Mouse (Mus musculus) adrenal gland, adult (tissue): Measurements from ENCODE around the gene Usp6nl.

ENCODE experiments used
- DNase-seq, 2 experiments: peaks; one replicate each; pipeline ENCODE4 v3.0.0; 2022 to 2023; ENCODE audit warnings: low spot score in 1 of 2; ENCODE audit not compliant: inconsistent age in 2 of 2

Usp6nl gene

DNA sequence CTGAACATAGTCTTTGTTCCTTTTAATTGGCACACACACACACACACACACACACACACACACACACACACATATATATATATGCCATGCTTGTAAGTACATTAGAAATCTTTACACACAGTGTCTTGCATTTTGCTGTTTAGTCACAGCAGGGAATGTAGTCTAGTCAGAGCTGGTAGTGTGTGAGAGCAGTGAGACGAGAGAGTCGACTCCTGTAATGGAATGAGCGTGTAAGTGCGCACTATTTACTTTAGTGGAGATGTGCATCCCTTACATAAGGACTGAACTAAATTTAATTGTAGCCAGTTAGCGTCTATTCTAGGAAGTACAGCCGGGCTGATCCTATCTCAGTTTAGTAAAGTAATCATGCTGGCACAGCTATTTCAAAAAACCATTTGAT lies 44.5 kb downstream of the Usp6nl start:
- no peak for DNase-seq

DNA sequence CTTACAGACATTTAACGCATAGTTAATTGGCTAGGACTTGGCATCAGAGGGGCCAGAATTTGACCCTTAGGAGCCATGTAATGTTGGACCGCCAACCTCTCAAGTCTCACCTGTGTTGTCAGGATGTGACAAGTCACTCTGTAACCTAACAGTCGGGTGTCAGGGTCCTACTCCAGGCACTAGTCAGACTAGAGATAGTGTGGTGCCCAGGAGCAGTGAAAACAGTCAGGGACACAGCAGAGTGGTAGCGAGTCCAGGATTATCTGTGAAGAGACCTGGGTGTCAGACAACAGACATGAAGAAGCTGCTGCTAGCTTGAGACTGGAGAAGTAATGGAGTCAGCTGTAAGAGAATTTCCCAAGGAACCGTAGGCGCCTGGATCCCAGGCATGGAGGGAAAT lies 45.0 kb downstream of the Usp6nl start:
- DNase-seq = no peak

DNA sequence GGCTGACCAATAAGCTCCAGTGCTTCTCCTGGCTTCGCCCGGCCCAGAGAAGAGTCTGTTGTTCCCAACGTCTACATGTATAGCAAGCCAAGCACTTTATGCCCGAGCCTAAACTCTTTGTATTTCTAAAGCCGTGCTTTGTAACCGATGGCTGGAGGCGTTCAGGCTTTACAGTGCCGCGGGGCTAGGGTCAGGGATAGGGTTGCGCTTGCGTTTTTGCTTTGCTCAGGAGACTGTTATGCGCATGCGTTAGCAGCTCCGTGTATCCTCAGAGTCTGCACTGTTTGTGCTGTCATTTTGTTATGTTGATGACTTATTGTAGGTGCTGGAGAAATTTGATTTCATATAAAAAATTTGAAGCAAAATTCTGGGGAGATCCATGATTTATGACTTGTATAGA lies 51.7 kb downstream of the Usp6nl start:
- no peak for DNase-seq

- DNase-seq = no peak
Observed at GRCm38 (mm10) chr2:6376071-6376470, 53.6 kb downstream of the Usp6nl start.

- no peak for DNase-seq
Observed at GRCm38 (mm10) chr2:6376941-6377340, 54.5 kb downstream of the Usp6nl start.

GRCm38 (mm10) chr2:6378590-6379205 lies 56.2 kb downstream of the Usp6nl start:
- peak in 1 of 2 experiments; percentile 65 for DNase-seq

DNA sequence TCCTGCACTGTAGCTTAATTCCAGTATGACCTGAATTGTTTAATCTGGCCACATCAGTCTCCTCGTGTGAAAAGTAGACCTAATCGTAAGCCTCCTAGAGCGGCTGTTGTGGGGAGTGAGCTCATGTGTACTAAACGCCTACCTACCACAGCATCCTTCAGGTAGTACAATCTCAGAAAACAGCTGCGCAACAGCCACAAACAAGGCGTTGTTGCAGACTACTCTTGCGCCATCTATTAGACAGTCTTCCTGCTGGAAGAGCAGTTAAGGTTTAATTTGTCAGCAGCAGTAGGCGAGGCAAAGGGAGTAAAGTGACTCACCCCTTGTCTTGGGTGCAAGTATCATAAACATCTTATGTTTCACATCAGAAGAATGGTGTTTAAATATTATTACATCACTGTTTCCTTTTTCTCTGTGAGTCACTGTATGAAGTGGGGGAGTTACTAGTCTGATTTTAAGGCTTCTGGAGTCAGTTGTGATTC lies 57.3 kb downstream of the Usp6nl start:
- no peak for DNase-seq

DNA sequence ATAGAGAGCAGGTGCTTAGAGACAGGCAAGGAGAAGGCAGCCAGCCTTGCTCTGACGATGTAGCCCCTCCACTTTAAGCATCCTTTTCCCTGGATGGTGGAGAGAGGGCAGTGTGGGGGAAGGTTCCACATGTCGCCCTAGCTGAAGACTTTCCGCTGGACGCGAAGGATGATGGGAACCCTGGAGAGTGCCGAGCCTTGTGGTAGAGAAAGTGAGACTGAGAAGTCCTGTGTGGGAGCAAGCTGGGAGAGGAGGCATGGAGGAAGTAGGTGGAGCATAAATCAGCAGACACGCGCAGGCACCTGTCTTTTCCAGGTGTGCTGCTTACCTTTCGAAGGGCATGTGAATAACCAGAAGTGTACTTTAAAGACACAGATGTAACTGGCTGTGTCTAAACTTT lies 57.9 kb downstream of the Usp6nl start:
- no peak for DNase-seq

GRCm38 (mm10) chr2:6384407-6385146 lies 62.1 kb downstream of the Usp6nl start:
- DNase-seq = no peak

- DNase-seq = no peak
Observed at GRCm38 (mm10) chr2:6389162-6389561, 66.7 kb downstream of the Usp6nl start.

DNA sequence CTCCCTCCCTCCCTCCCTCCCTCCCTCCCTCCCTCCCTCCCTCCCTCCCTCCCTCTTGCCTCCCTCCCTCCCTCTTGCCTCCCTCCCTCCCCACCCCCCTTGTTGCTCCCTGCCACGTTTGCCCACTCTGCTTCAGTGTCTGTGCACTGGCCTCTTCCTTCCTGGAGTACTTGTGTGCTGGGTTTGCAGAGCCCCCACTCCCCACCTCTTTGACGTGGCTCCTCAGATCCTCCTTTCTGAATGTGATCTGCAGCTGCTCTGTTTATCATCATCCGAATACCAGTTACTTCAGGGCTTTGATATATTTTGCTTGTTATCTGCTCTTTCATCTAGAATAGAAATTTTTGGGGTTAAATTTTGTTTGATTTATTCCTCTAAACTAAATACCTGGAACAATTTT lies 68.8 kb downstream of the Usp6nl start:
- DNase-seq = no peak

DNA sequence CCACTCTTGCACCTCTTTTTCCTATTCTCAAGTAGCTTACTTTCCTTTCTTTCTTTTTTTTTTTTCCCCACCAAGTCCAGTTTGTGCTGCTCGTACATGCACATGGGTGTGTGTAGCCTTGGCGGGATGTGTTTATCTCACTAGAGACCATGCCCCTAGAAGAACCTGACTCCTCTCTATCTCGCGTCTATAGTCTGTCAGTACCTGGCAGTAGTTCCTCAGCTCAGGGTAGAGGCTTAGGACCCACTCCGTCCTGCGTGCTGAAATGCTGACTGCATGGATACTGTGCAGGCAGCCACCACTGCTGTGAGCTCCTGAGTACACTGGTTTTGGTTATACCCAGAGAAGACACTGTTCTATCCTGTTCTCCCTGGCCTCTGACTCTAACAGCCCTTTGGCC lies 69.5 kb downstream of the Usp6nl start:
- no peak for DNase-seq

- DNase-seq = no peak
Observed at GRCm38 (mm10) chr2:6395851-6396625, 73.6 kb downstream of the Usp6nl start.

DNA sequence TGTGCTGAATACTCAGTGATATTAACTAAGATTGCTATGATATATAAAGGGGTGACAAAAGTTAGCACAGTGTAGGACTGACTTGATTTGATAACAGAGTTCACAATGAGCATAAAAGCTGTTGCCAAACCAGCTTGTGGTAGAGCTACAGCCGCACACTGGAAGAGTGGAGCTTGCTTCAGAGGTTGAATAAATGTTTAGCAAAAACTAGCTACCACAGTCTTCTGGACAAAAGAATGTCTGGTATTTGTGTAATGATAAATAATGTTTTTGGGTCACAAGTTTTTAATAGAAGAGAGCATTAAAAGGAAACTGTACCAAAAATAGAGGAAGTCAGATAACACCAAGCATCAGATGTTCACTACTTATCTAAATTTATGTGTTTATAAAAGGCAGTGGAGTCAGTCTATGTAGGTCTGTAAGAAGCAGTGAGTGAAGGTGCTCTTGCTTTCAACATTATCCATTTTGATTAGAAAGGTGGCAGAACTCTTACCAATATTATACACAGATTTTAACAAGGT lies 74.2 kb downstream of the Usp6nl start:
- no peak for DNase-seq

- DNase-seq = no peak
Observed at GRCm38 (mm10) chr2:6397166-6397565, 74.7 kb downstream of the Usp6nl start.

DNA sequence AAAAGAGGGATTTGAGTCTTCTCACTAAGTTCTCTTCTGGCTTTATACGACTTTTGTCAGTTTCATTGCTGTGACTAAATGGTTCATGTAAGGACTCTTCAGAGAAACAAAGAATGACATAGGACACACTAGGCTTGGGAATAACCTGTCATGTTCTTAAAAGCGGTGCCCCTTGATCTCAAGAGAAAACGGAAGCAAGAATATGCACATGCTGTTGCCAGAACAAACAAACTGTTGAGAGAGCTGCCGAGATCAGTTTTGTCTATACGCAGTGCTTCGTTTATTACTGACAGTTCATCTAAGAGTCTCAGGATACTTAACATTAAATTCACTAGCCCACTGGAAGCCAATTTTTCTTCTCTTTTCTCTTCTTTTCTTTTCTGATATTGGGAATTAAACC lies 76.4 kb downstream of the Usp6nl start:
- no peak for DNase-seq

DNA sequence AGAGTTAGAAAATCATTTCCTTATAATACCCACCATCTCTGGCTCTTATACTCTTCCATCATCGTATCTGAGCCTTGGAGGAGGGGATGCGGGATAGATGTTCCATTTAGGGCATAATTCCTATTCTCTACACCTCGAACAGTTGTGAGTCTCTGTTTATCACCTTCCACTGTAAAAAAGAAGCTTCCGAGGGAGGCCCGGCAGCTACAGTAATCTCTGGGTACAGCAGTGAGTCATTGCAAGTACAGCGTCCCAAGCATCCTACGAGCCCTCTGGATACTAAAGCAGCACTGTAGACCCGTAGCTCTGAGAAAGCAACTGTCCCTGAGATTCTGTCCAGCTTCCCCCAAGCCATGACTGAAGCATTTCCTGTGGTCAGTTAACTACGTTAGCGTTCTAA lies 78.6 kb downstream of the Usp6nl start:
- no peak for DNase-seq

DNA sequence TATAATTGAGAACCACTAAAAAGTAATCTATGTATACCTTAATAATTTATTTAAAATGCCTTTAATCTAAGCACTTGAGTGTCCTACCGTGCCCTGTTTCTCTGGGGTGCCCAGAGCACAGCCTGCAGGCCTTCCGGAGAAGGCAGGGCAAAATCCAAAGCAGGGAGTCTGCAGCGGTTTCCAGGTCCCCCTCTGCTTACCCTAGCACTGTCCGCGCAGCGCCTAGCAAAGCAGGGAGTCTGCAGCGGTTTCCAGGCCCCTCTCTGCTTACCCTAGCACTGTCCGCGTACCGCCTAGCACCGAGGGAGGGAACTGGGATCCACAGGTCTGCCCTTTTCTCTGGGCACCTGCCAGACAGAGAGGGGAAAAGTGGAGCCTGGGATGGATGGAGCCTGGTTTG lies 80.9 kb downstream of the Usp6nl start:
- DNase-seq = no peak

- no peak for DNase-seq
Observed at GRCm38 (mm10) chr2:6403991-6404390, 81.5 kb downstream of the Usp6nl start.

GRCm38 (mm10) chr2:6404627-6405026 lies 82.2 kb downstream of the Usp6nl start:
- DNase-seq = no peak
